Mouse (Mus musculus) thymus, adult 2 months (tissue): Measurements from ENCODE around the gene Prss44. TPM values are rescaled to one million over a fixed set of nuclear protein-coding genes. Genes with fewer than 3 reads are reported as not detected.

ENCODE experiments used
- DNase-seq: peaks from one replicate; pipeline ENCODE4 v3.0.0; 2021
- H3K27ac ChIP-seq: fragments of 200-500 bp; 2 replicates; pipeline ENCODE4 v1.5.1; 2012; ENCODE audit warnings: low read length, control low read depth; ENCODE audit not compliant: control insufficient read depth, insufficient read depth
- H3K27me3 ChIP-seq: fragments of 200-500 bp; 2 replicates; pipeline ENCODE4 v1.6.1; 2012; ENCODE audit warnings: mild to moderate bottlenecking, low read length, moderate library complexity, mixed read lengths; ENCODE audit not compliant: control insufficient read depth, insufficient read depth
- H3K36me3 ChIP-seq: fragments of 200-500 bp; 2 replicates; pipeline ENCODE4 v1.6.1; 2012; ENCODE audit warnings: mild to moderate bottlenecking, low read length, moderate library complexity; ENCODE audit not compliant: control insufficient read depth, insufficient read depth
- H3K4me1 ChIP-seq: fragments of 200-500 bp; replicated peaks from 2 replicates; pipeline ENCODE4 v1.6.1; 2012; ENCODE audit warnings: low read length; ENCODE audit not compliant: control insufficient read depth, insufficient read depth
- H3K4me3 ChIP-seq: fragments of 200-500 bp; 2 replicates; pipeline ENCODE4 v1.5.1; 2012; ENCODE audit warnings: mild to moderate bottlenecking, low read length, control low read depth, moderate library complexity; ENCODE audit not compliant: control insufficient read depth, insufficient read depth
- CTCF ChIP-seq: fragments of 200-500 bp; IDR thresholded peaks from 2 replicates; pipeline ENCODE4 v1.5.1; 2012; ENCODE audit warnings: mild to moderate bottlenecking, control low read depth, low read length, moderate library complexity, borderline replicate concordance; ENCODE audit not compliant: control insufficient read depth, poor library complexity, insufficient read depth; ENCODE audit errors: extremely low read depth
- POLR2A ChIP-seq: fragments of 200-500 bp; IDR thresholded peaks from 2 replicates; pipeline ENCODE4 v1.6.1; 2012; ENCODE audit warnings: mild to moderate bottlenecking, low read length, control low read depth, moderate library complexity; ENCODE audit not compliant: control insufficient read depth, poor library complexity, insufficient read depth; ENCODE audit errors: extremely low read depth
- WGBS: fragments of 180-500 bp; shearing (Covaris S2); methylation state at CpG from one replicate; pipeline ENCODE4 v1.1.7; 2018; 5-methylcytosine and 5-hydroxymethylcytosine counted together
- polyA plus RNA-seq: library from polyadenylated mRNA; depleted of rRNA; stranded (reverse); fragments of >200 nt; gene quantifications from 2 replicates; pipeline ENCODE4 v1.2.3, GENCODE M21; 2012

Gene Prss44
- polyA plus RNA-seq, 1 experiment: 0.11 TPM

DNA sequence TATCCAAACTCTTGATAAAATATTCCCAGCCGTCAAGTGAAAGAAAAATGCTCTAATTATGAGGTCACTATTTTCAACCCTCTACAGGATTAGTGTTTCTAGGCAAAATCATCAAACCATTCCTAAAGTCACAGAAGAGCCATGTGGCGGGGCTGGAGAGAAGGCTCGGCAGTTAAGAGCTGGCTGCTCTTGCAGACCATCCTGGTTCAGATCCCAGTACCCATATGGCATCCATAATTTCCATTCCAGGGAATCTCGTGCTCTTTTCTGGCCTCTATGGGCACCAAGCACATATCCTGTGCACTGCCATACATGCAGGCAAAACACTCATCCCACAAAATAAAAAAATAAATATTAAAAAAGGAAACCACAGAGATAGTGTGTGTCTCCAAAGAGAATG lies 11.6 kb downstream of the Prss44 start:
- TF ChIP-seq CTCF: no peak
- TF ChIP-seq POLR2A: no peak
- WGBS: 61% methylated on average over 4 of the region's 4 CpGs
- Histone ChIP-seq H3K4me1 (peaks cover 7% of the 10 kb centered on the region), H3K27ac (no peak overlapping the region), H3K27me3 (no peaks in the 10 kb centered on the region), H3K36me3 (no peaks in the 10 kb centered on the region), H3K4me3 (no peak overlapping the region)
- DNase-seq: no peak

DNA sequence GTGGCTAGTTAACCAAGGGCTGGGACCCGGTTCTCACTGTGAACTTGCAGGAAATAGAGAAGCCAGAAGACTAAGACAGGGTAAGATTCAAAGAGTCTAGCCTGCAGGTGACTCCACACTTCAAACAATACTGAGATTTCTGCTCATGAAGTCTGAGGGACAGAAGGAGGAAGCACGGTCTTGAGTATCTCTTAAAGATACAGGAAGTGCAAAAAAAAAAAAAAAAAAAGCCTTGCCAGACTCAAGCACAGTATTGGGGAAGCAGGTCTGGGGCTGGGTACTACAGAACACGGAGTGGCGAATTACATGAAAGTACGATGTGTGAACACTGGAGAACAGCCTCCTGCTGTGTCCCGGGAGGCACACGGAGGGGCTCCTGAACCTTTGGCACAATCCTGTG lies 12.0 kb downstream of the Prss44 start:
- H3K4me3 ChIP-seq: no peak overlapping the region
- DNase-seq: peak; percentile 14
- TF ChIP-seq POLR2A: no peak
- TF ChIP-seq CTCF: no peak
- peaks cover 7% of the 10 kb centered on the region for H3K4me1 ChIP-seq
- no peak overlapping the region for H3K27ac ChIP-seq
- WGBS: 9% methylated on average over 7 of the region's 7 CpGs
- H3K27me3 ChIP-seq: no peaks in the 10 kb centered on the region
- no peaks in the 10 kb centered on the region for H3K36me3 ChIP-seq

GRCm38 (mm10) chr9:110826390-110826789 lies 12.6 kb downstream of the Prss44 start, which contains the start of gene Prss43:
TSS of gene Prss43 (plus strand) at chr9:110826690.
- no peaks in the 10 kb centered on the region for H3K36me3 ChIP-seq
- 71% methylated on average over 3 of the region's 3 CpGs for WGBS
- no peaks in the 10 kb centered on the region for H3K27me3 ChIP-seq
- DNase-seq: no peak
- TF ChIP-seq POLR2A: no peak
- TF ChIP-seq CTCF: no peak
- H3K4me3 ChIP-seq: no peak within 1 kb of the TSS
- H3K27ac ChIP-seq: no peak within 1 kb of the TSS
- H3K4me1 ChIP-seq: peaks cover 7% of the 10 kb centered on the region

- H3K27me3 ChIP-seq: no peaks in the 10 kb centered on the region
These were observed 19.2 kb downstream of the Prss44 start for GRCm38 (mm10) chr9:110833021-110833420.

GRCm38 (mm10) chr9:110834411-110834810 lies 20.6 kb downstream of the Prss44 start, which contains the start of gene Prss45:
TSS of gene Prss45 (plus strand) at chr9:110834588.
- TF ChIP-seq CTCF (no peak), POLR2A (no peak)
- Histone ChIP-seq H3K36me3 (no peaks in the 10 kb centered on the region), H3K4me3 (no peak within 1 kb of the TSS), H3K4me1 (peaks cover 4% of the 10 kb centered on the region; the same call in 1 of the 2 replicates), H3K27ac (no peak within 1 kb of the TSS), H3K27me3 (no peaks in the 10 kb centered on the region)
- DNase-seq: no peak
- 97% methylated on average over 19 of the region's 19 CpGs for WGBS

More at GRCm38 (mm10) chr9:110833021-110833420, 19.2 kb downstream of the Prss44 start:
- DNase-seq: no peak
- no peaks in the 10 kb centered on the region for H3K36me3 ChIP-seq
- H3K27ac ChIP-seq: no peak overlapping the region
- no peak overlapping the region for H3K4me3 ChIP-seq
- WGBS: 74% methylated on average over 5 of the region's 5 CpGs
- TF ChIP-seq POLR2A (no peak), CTCF (no peak)
- peaks cover 4% of the 10 kb centered on the region; the same call in 1 of the 2 replicates for H3K4me1 ChIP-seq

DNA sequence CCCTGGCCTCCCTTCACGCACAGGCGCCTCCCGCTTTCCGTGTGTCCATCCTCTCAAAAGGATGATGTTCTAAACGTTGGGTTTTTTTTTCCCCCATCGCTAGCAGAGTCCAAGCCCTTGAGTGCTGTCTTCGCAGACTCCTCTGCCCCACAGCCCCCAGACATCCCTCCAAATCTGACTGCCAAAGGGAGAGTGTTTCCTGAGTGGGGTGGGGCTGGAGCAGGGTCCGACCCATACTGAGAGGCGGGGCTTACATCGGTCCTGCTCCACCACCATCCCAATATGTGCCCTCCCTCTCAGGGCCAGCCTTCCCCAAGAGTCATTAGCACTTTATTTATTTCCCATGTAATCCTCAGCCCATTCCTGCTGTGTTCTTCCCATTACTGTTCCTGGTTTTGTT lies 21.2 kb downstream of the Prss44 start:
- Histone ChIP-seq H3K4me1 (peaks cover 4% of the 10 kb centered on the region; the same call in 1 of the 2 replicates), H3K27ac (no peak overlapping the region), H3K4me3 (no peak overlapping the region), H3K27me3 (no peaks in the 10 kb centered on the region), H3K36me3 (no peaks in the 10 kb centered on the region)
- no peak for DNase-seq
- TF ChIP-seq POLR2A (no peak), CTCF (no peak)
- WGBS: 76% methylated on average over 10 of the region's 10 CpGs

DNA sequence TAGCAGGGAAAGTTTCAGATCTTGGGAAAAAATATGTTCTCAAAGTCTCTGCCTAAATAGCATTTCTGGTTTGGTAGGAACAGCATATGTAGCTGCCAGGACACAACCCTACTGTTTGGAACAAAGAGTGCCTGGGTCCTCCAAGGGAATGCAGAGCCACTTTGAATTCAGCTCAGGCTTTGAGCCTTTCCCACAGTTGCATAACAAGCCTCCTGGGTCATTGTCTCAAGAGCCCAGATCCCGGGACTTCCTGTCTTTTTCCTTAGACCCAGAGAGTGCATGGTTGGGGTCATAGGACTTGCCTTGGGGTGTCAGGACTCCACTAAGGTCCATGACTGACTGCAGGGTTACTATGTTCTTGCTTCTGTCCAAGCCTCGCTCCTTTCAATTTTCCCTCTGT lies 22.3 kb downstream of the Prss44 start:
- no peaks in the 10 kb centered on the region for H3K27me3 ChIP-seq
- H3K4me1 ChIP-seq: peaks cover 4% of the 10 kb centered on the region; the same call in 1 of the 2 replicates
- no peak overlapping the region for H3K27ac ChIP-seq
- no peak for DNase-seq
- no peaks in the 10 kb centered on the region for H3K36me3 ChIP-seq
- no peak overlapping the region for H3K4me3 ChIP-seq
- TF ChIP-seq POLR2A (no peak), CTCF (no peak)
- WGBS: 79% methylated on average over 2 of the region's 2 CpGs
